Mouse (Mus musculus) neutrophil, adult 5-6 weeks (primary cell): Measurements from ENCODE around the gene Fbxo21. TPM values are rescaled to one million over a fixed set of nuclear protein-coding genes. Genes with fewer than 3 reads are reported as not detected.

Experiments used
- ATAC-seq: fragments of 151-379, 151-347 bp; 2 replicates; pipeline ENCODE4 v1.8.0; 2017; ENCODE audit warnings: mild to moderate bottlenecking, moderate TSS enrichment; ENCODE audit not compliant: insufficient number of reproducible peaks, poor library complexity, low FRiP score, severe bottlenecking; ENCODE audit errors: extremely low read depth
- total RNA-seq: library from RNA; stranded (forward); fragments of 200-1000 nt; gene quantifications from 2 replicates; pipeline ENCODE4 v1.2.3, GENCODE M21; 2017

Gene Fbxo21
- 15.0 and 15.9 TPM in 2 replicates for total RNA-seq

- peak; percentile 64 for ATAC-seq
Observed at GRCm38 (mm10) chr5:117976657-117977500, at the start of gene Fbxo21. Gene Fbxo21, plus strand, starts transcription at chr5:117976730.

- ATAC-seq, result no peak
Observed at GRCm38 (mm10) chr5:117928553-117928952, 48.0 kb upstream of the Fbxo21 start.

- no peak for ATAC-seq
Observed at GRCm38 (mm10) chr5:117932222-117932621, 44.3 kb upstream of the Fbxo21 start.

- ATAC-seq, result no peak
Observed at GRCm38 (mm10) chr5:117932862-117933261, 43.7 kb upstream of the Fbxo21 start.

- ATAC-seq, result no peak
Observed at GRCm38 (mm10) chr5:117936346-117936745, 40.2 kb upstream of the Fbxo21 start.

- no peak for ATAC-seq
Observed at GRCm38 (mm10) chr5:117937186-117937585, 39.3 kb upstream of the Fbxo21 start.

- peak; percentile 46; the same call in 1 of the 2 replicates for ATAC-seq
Observed at GRCm38 (mm10) chr5:117938182-117938581, 38.3 kb upstream of the Fbxo21 start.

GRCm38 (mm10) chr5:117939402-117939801 lies 37.1 kb upstream of the Fbxo21 start:
- no peak for ATAC-seq

- ATAC-seq, result no peak
Observed at GRCm38 (mm10) chr5:117941552-117941951, 35.0 kb upstream of the Fbxo21 start.

GRCm38 (mm10) chr5:117946605-117947004 lies 29.9 kb upstream of the Fbxo21 start:
- no peak for ATAC-seq

GRCm38 (mm10) chr5:117949393-117949792 lies 27.1 kb upstream of the Fbxo21 start:
- no peak for ATAC-seq

GRCm38 (mm10) chr5:117953893-117954292 lies 22.6 kb upstream of the Fbxo21 start:
- no peak for ATAC-seq

GRCm38 (mm10) chr5:117954429-117954828 lies 22.1 kb upstream of the Fbxo21 start:
- no peak for ATAC-seq

GRCm38 (mm10) chr5:117955675-117956420 lies 20.7 kb upstream of the Fbxo21 start:
- ATAC-seq, result no peak

GRCm38 (mm10) chr5:117964750-117965149 lies 11.8 kb upstream of the Fbxo21 start:
- ATAC-seq, result no peak

GRCm38 (mm10) chr5:117966956-117967355 lies 9.6 kb upstream of the Fbxo21 start:
- ATAC-seq, result no peak

GRCm38 (mm10) chr5:117967659-117968069 lies 8.9 kb upstream of the Fbxo21 start:
- ATAC-seq, result no peak

GRCm38 (mm10) chr5:117969681-117970427 lies 6.7 kb upstream of the Fbxo21 start:
- no peak for ATAC-seq

- 0 out of 2 replicates have a peak, but pooled peaks have one; percentile 2 for ATAC-seq
Observed at GRCm38 (mm10) chr5:117976263-117976656, 270 bp upstream of the Fbxo21 start.
